Mouse (Mus musculus) CH12.LX (cell line): ENCODE results near the gene Fam3c. TPM values are rescaled to one million over a fixed set of nuclear protein-coding genes. Genes with fewer than 3 reads are reported as not detected.

Experiments used
- DNase-seq: peaks from one replicate; pipeline ENCODE4 v3.0.0-alpha.2; 2013; ENCODE audit errors: extremely low read depth
- H3K27ac ChIP-seq: 2 replicates; pipeline ENCODE4 v1.5.1; 2012; ENCODE audit warnings: low read depth, mild to moderate bottlenecking, control low read depth, moderate library complexity; ENCODE audit not compliant: insufficient read depth
- H3K27me3 ChIP-seq: replicated peaks from 2 replicates; pipeline ENCODE3; 2012; ENCODE audit warnings: inconsistent platforms
- H3K36me3 ChIP-seq, 2 experiments: replicated peaks in 1 of 2; 2 replicates each; pipeline versions ENCODE3 to v1.6.1; 2012; ENCODE audit warnings: inconsistent platforms in 1 of 2, low read length in 1 of 2, mild to moderate bottlenecking in 1 of 2, mixed read lengths in 1 of 2, moderate library complexity in 1 of 2; ENCODE audit not compliant: control insufficient read depth in 1 of 2, insufficient read depth in 1 of 2
- H3K4me1 ChIP-seq, 2 experiments: 2 replicates each; pipeline ENCODE4 v1.6.1; 2012; ENCODE audit warnings: inconsistent platforms in 1 of 2, moderate library complexity in 1 of 2; ENCODE audit not compliant: insufficient read depth in 2 of 2, control insufficient read depth in 1 of 2
- H3K4me2 ChIP-seq: 2 replicates; pipeline ENCODE4 v1.6.1; 2012; ENCODE audit warnings: low read depth, mild to moderate bottlenecking, control low read depth; ENCODE audit not compliant: poor library complexity, insufficient read depth, severe bottlenecking
- H3K4me3 ChIP-seq, 3 experiments: fragments of 150-350 bp in 1 of 3; sonication (generic) in 1 of 3; replicated peaks in 1 of 3; 2 replicates each; pipeline versions ENCODE3 to v1.5.1; 2011 to 2012; ENCODE audit warnings: low read depth in 2 of 3, low read length in 2 of 3, mild to moderate bottlenecking in 2 of 3, moderate library complexity in 2 of 3, control low read depth in 1 of 3, improper control_type of control experiment in 1 of 3, inconsistent platforms in 1 of 3, mixed read lengths in 1 of 3; ENCODE audit not compliant: poor library complexity in 1 of 3
- H3K79me2 ChIP-seq: replicated peaks from 2 replicates; pipeline ENCODE4 v1.6.1; 2012; ENCODE audit warnings: mild to moderate bottlenecking, moderate library complexity; ENCODE audit not compliant: control insufficient read depth, poor library complexity, insufficient read depth, severe bottlenecking; ENCODE audit errors: extremely low read depth
- H3K9ac ChIP-seq: 2 replicates; pipeline ENCODE4 v1.6.1; 2012; ENCODE audit warnings: low read depth, mild to moderate bottlenecking, control low read depth, moderate library complexity; ENCODE audit not compliant: insufficient read depth
- H3K9me3 ChIP-seq: replicated peaks from 2 replicates; pipeline ENCODE3; 2012; ENCODE audit warnings: low read length, inconsistent platforms, mixed read lengths
- BHLHE40 ChIP-seq: IDR thresholded peaks from 2 replicates; pipeline ENCODE4 v1.6.1; 2011; ENCODE audit warnings: mild to moderate bottlenecking, low read depth, low read length, improper control_type of control experiment
- CHD2 ChIP-seq: IDR thresholded peaks from 2 replicates; pipeline ENCODE4 v1.6.1; 2011; ENCODE audit warnings: low read length, improper control_type of control experiment
- CTCF ChIP-seq, 2 experiments: IDR thresholded peaks in 1 of 2; conservative IDR thresholded peaks in 1 of 2; 2 replicates each; pipeline ENCODE4 v1.5.1; 2011 to 2012; ENCODE audit warnings: low read depth in 2 of 2, low read length in 2 of 2, improper control_type of control experiment in 1 of 2, inconsistent platforms in 1 of 2, mild to moderate bottlenecking in 1 of 2, moderate library complexity in 1 of 2
- E2F4 ChIP-seq: IDR thresholded peaks from 2 replicates; pipeline ENCODE4 v1.6.1; 2011; ENCODE audit warnings: low read depth, low read length, improper control_type of control experiment; ENCODE audit not compliant: insufficient replicate concordance
- ELF1 ChIP-seq: IDR thresholded peaks from 2 replicates; pipeline ENCODE4 v1.6.1; 2014; ENCODE audit warnings: low read depth, mild to moderate bottlenecking, inconsistent platforms, low read length, improper control_type of control experiment
- EP300 ChIP-seq: IDR thresholded peaks from 2 replicates; pipeline ENCODE4 v1.6.1; 2011; ENCODE audit warnings: low read length, improper control_type of control experiment
- ETS1 ChIP-seq: conservative IDR thresholded peaks from 2 replicates; pipeline ENCODE4 v1.6.1; 2012; ENCODE audit warnings: low read depth, mild to moderate bottlenecking, inconsistent platforms, low read length, improper control_type of control experiment, moderate library complexity
- IRF4 ChIP-seq: IDR thresholded peaks from 2 replicates; pipeline ENCODE4 v1.6.1; 2014; ENCODE audit warnings: low read depth, mild to moderate bottlenecking, inconsistent platforms, low read length, improper control_type of control experiment
- JUN ChIP-seq: IDR thresholded peaks from 2 replicates; pipeline ENCODE4 v1.6.1; 2011; ENCODE audit warnings: low read depth, mild to moderate bottlenecking, low read length, improper control_type of control experiment, moderate library complexity; ENCODE audit not compliant: insufficient read depth
- JUND ChIP-seq: conservative IDR thresholded peaks from 2 replicates; pipeline ENCODE4 v1.6.1; 2011; ENCODE audit warnings: low read depth, low read length, improper control_type of control experiment
- MAFK ChIP-seq: IDR thresholded peaks from 2 replicates; pipeline ENCODE4 v1.6.1; 2011; ENCODE audit warnings: low read length, improper control_type of control experiment; ENCODE audit not compliant: insufficient replicate concordance
- MAX ChIP-seq: IDR thresholded peaks from 2 replicates; pipeline ENCODE4 v1.6.1; 2011; ENCODE audit warnings: low read length, improper control_type of control experiment
- MAZ ChIP-seq: IDR thresholded peaks from 2 replicates; pipeline ENCODE4 v1.6.1; 2012; ENCODE audit warnings: low read depth, mild to moderate bottlenecking, inconsistent platforms, low read length, improper control_type of control experiment, moderate library complexity
- MEF2A ChIP-seq: IDR thresholded peaks from 2 replicates; pipeline ENCODE4 v1.6.1; 2014; ENCODE audit warnings: low read depth, mild to moderate bottlenecking, inconsistent platforms, low read length, improper control_type of control experiment, borderline replicate concordance
- MXI1 ChIP-seq: IDR thresholded peaks from 2 replicates; pipeline ENCODE4 v1.6.1; 2011; ENCODE audit warnings: mild to moderate bottlenecking, low read depth, low read length, improper control_type of control experiment
- MYC ChIP-seq: IDR thresholded peaks from 2 replicates; pipeline ENCODE4 v1.6.1; 2011; ENCODE audit warnings: low read depth, mild to moderate bottlenecking, improper control_type of control experiment, low read length
- NELFE ChIP-seq: IDR thresholded peaks from 2 replicates; pipeline ENCODE4 v1.6.1; 2011; ENCODE audit warnings: low read depth, low read length, improper control_type of control experiment
- NRF1 ChIP-seq: IDR thresholded peaks from 2 replicates; pipeline ENCODE4 v1.6.1; 2014; ENCODE audit warnings: low read depth, mild to moderate bottlenecking, inconsistent platforms, low read length, improper control_type of control experiment, moderate library complexity
- PAX5 ChIP-seq: IDR thresholded peaks from 2 replicates; pipeline ENCODE4 v1.6.1; 2012; ENCODE audit warnings: low read length, inconsistent platforms, mixed read lengths
- POLR2AphosphoS2 ChIP-seq: IDR thresholded peaks from 2 replicates; pipeline ENCODE4 v1.6.1; 2011; ENCODE audit warnings: low read depth, low read length, improper control_type of control experiment
- RCOR1 ChIP-seq: conservative IDR thresholded peaks from 2 replicates; pipeline ENCODE4 v1.6.1; 2012; ENCODE audit warnings: low read depth, mild to moderate bottlenecking, inconsistent platforms, low read length, improper control_type of control experiment
- SIN3A ChIP-seq: IDR thresholded peaks from 2 replicates; pipeline ENCODE4 v1.6.1; 2012; ENCODE audit warnings: low read length, improper control_type of control experiment, inconsistent platforms
- SMC3 ChIP-seq: IDR thresholded peaks from 2 replicates; pipeline ENCODE4 v1.6.1; 2011; ENCODE audit warnings: low read depth, low read length, improper control_type of control experiment
- TBP ChIP-seq: conservative IDR thresholded peaks from 2 replicates; pipeline ENCODE4 v1.6.1; 2011; ENCODE audit warnings: low read depth, low read length, improper control_type of control experiment
- TCF12 ChIP-seq: IDR thresholded peaks from 2 replicates; pipeline ENCODE4 v1.6.1; 2014; ENCODE audit warnings: low read depth, mild to moderate bottlenecking, inconsistent platforms, low read length, improper control_type of control experiment
- UBTF ChIP-seq: IDR thresholded peaks from 2 replicates; pipeline ENCODE4 v1.6.1; 2012; ENCODE audit warnings: low read depth, mild to moderate bottlenecking, inconsistent platforms, low read length, improper control_type of control experiment, moderate library complexity
- USF1 ChIP-seq: IDR thresholded peaks from 2 replicates; pipeline ENCODE4 v1.6.1; 2014; ENCODE audit warnings: low read depth, mild to moderate bottlenecking, inconsistent platforms, low read length, improper control_type of control experiment
- ZC3H11A ChIP-seq: IDR thresholded peaks from 2 replicates; pipeline ENCODE4 v1.6.1; 2012; ENCODE audit warnings: low read depth, mild to moderate bottlenecking, inconsistent platforms, low read length, improper control_type of control experiment
- ZMIZ1 ChIP-seq: IDR thresholded peaks from 2 replicates; pipeline ENCODE4 v1.6.1; 2012; ENCODE audit warnings: low read depth, mild to moderate bottlenecking, inconsistent platforms, low read length, improper control_type of control experiment
- ZNF384 ChIP-seq: IDR thresholded peaks from 2 replicates; pipeline ENCODE4 v1.6.1; 2012; ENCODE audit warnings: low read depth, low read length, improper control_type of control experiment, inconsistent platforms
- dilution Hi-C: fragments of 300-500 bp; cut with MboI; formaldehyde crosslinking; loops from 2 replicates; pipeline ENCODE4 v1.14.3; 2020; ENCODE audit warnings: low sequenced_read_pairs; ENCODE audit not compliant: extremely low pct_unique_long_range_greater_than_20kb, extremely low pct_ligation_motif_present
- in situ Hi-C: fragments of 300-500 bp; cut with MboI; formaldehyde crosslinking; loops from 3 replicates; pipeline ENCODE4 v1.14.3; 2019; ENCODE audit warnings: low sequenced_read_pairs, low pct_ligation_motif_present, low pct_unique_long_range_greater_than_20kb, mixed read lengths
- polyA plus RNA-seq: library from polyadenylated mRNA; unstranded; fragments of >175 nt; gene quantifications from 2 replicates; pipeline ENCODE4 v1.2.1, GENCODE M21; 2012; ENCODE audit warnings: low read depth; ENCODE audit not compliant: insufficient read length
- total RNA-seq, 2 experiments: library from RNA; depleted of rRNA; stranded (reverse); fragments of 300-350 nt in 1 of 2; fragments of >200 nt in 1 of 2; gene quantifications; 2 replicates each; pipeline ENCODE4 v1.2.3; 2012 to 2014

The Fam3c gene
- total and polyA plus RNA-seq, 3 experiments = 61.9 to 155 (median 95.9) TPM

DNA sequence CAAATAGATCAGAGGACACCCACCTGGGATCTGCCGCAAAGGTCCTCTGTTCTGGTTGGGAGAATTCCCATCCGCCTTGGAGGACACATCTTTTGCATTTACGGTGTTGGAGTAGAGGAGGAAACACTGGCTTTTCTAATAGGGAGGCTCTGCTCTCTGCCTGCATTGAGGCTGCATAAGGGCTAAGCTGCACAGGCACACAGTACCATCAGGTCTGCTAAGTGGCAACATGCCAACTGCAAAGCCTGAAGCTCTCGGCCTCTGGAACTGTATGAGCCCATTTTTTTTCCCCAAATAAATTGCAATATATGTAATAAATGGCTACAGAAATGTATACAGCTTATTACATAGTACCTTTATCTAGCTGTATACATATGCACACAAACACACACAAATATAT, 7.9 kb downstream of the Fam3c start:
- DNase-seq = no peak
- TF ChIP-seq MEF2A (no peak), POLR2AphosphoS2 (no peak), NELFE (no peak), TBP (no peak), SMC3 (no peak)
- in situ Hi-C loops = no loop called here
- Histone ChIP-seq H3K27ac (peak overlapping the region; percentile 95), H3K4me2 (peak overlapping the region; percentile 92), H3K4me1 (peaks cover 13 to 80% of the 10 kb centered on the region in 2 experiments), H3K4me3 (peak overlapping the region; percentile 53 to 99 (median 56)), H3K27me3 (no peaks in the 10 kb centered on the region), H3K9me3 (no peaks in the 10 kb centered on the region), H3K79me2 (peaks cover 93% of the 10 kb centered on the region), H3K36me3 (no peaks in the 10 kb centered on the region), H3K9ac (peak overlapping the region; percentile 79)
- dilution Hi-C loops = no loop called here

DNA sequence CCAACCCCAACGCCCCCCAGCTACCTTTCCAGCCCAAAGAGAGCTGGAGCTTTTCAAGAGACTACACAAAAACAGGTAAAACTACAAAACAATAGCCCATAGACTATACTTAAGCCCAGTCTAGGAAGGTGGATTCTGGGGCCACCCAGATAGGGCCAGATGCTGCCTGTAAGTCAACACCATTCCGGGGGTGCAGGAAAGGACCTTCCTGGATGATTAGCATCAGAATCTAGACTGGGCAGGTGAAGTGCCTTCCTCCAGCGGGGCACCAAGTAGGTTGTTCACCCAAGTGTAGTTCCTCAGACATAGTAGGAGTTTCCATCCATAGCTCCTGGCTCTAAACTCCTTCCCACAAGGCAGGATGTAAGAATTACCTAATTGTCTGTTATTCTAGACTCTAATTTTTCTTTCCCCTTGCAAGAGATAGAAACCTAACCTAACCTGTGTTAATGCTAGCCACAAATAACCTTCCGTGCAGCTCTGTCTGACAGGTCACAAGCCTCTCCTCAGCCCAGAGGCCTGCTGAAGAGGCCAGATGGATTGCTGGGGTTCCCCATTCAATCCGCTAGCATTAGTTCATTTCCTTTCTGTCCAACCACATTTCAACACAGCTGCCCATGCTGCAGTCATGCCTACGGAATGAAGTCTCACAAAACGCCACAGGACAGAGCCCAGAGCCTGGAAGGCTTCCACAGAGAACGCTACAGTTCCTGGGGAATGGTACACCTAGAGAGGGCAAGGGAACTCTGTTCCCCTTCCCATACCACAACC, 8.7 kb downstream of the Fam3c start:
- peak overlapping the region; percentile 92 for H3K4me2 ChIP-seq
- H3K27me3 ChIP-seq = no peaks in the 10 kb centered on the region
- no peaks in the 10 kb centered on the region for H3K9me3 ChIP-seq
- H3K4me1 ChIP-seq = peaks cover 13 to 78% of the 10 kb centered on the region in 2 experiments
- H3K4me3 ChIP-seq = peak overlapping the region; percentile 53 to 99 (median 56)
- H3K9ac ChIP-seq = peak overlapping the region; percentile 79
- peak overlapping the region; percentile 95 for H3K27ac ChIP-seq
- H3K79me2 ChIP-seq = peaks cover 88% of the 10 kb centered on the region
- H3K36me3 ChIP-seq = peaks cover 0 to under 1% of the 10 kb centered on the region in 2 experiments
- in situ Hi-C loops (no loop called here), dilution Hi-C loops (no loop called here)
- peak; percentile 79 for DNase-seq
- TF ChIP-seq MXI1 (peak; percentile 92), ZNF384 (no peak), MEF2A (peak; percentile 83), MAZ (no peak), ZMIZ1 (0 out of 2 replicates have a peak, but pooled peaks have one; percentile 65), PAX5 (peak; percentile 28; the same call in 1 of the 2 replicates), EP300 (peak; percentile 86), NELFE (peak; percentile 40; the same call in 1 of the 2 replicates), SIN3A (peak; percentile 74; the same call in 1 of the 2 replicates), RCOR1 (0 out of 2 replicates have a peak, but pooled peaks have one; percentile 84), JUN (peak; percentile 44; the same call in 1 of the 2 replicates), TBP (peak; percentile 80; the same call in 1 of the 2 replicates), JUND (no peak), TCF12 (peak; percentile 86), BHLHE40 (peak; percentile 80), UBTF (peak; percentile 86), ELF1 (peak; percentile 7; the same call in 1 of the 2 replicates), SMC3 (no peak), MAFK (0 out of 2 replicates have a peak, but pooled peaks have one; percentile 17), MAX (peak; percentile 74), E2F4 (no peak), ZC3H11A (no peak), MYC (peak; percentile 53; the same call in 1 of the 2 replicates), CTCF (conservative IDR thresholded peaks at IDR 0.05 in 1 of 2, IDR thresholded peaks at IDR 0.05 in 1 of 2; ENCODE audit: low read depth in 2 of 2, low read length in 2 of 2) (no peak), NRF1 (no peak), CHD2 (peak; percentile 58; the same call in 1 of the 2 replicates), ETS1 (peak; percentile 87), USF1 (no peak), IRF4 (peak; percentile 17)
